Mouse (Mus musculus) stomach, postnatal 0 days (tissue): ENCODE measurements around the gene Rpp21. TPM values are rescaled to one million over a fixed set of nuclear protein-coding genes. Genes with fewer than 3 reads are reported as not detected.
"Not testable (repeated sequence)": the region's sequence is repeated elsewhere in the genome, so short reads cannot be mapped to it uniquely, and the experiment has no call there.

Source experiments
- ATAC-seq: fragments of 200-750 bp; cut with Nextera tagmentation; 2 replicates; pipeline ENCODE4 v1.8.0; 2017; ENCODE audit not compliant: low FRiP score, low TSS enrichment
- DNase-seq: peaks from one replicate; pipeline ENCODE4 v3.0.0-alpha.2; 2016; ENCODE audit warnings: low spot score
- H3K27ac ChIP-seq: fragments of 300-500 bp; sonication (generic); replicated peaks from 2 replicates; pipeline ENCODE4 v1.5.1; 2014; ENCODE audit warnings: mild to moderate bottlenecking, control low read depth
- H3K27me3 ChIP-seq: fragments of 300-500 bp; sonication (generic); 2 replicates; pipeline ENCODE4 v1.6.1; 2014; ENCODE audit warnings: low read length; ENCODE audit not compliant: control insufficient read depth, insufficient read depth
- H3K36me3 ChIP-seq: fragments of 300-500 bp; sonication (generic); 2 replicates; pipeline ENCODE4 v1.6.1; 2014; ENCODE audit warnings: low read length, mixed read lengths; ENCODE audit not compliant: control insufficient read depth, insufficient read depth
- H3K4me1 ChIP-seq: fragments of 300-500 bp; sonication (generic); replicated peaks from 2 replicates; pipeline ENCODE4 v1.6.1; 2014; ENCODE audit warnings: antibody characterized with exemption; ENCODE audit not compliant: control insufficient read depth, insufficient read depth
- H3K4me2 ChIP-seq: fragments of 300-500 bp; sonication (generic); replicated peaks from 2 replicates; pipeline ENCODE4 v1.6.1; 2014; ENCODE audit warnings: low read depth, mild to moderate bottlenecking, control low read depth, moderate library complexity
- H3K4me3 ChIP-seq: fragments of 300-500 bp; sonication (generic); 2 replicates; pipeline ENCODE4 v1.5.1; 2014; ENCODE audit warnings: low read depth, low read length, control low read depth
- H3K9ac ChIP-seq: fragments of 300-500 bp; sonication (generic); 2 replicates; pipeline ENCODE4 v1.6.1; 2014; ENCODE audit warnings: mild to moderate bottlenecking, low read length, control low read depth, mixed read lengths
- H3K9me3 ChIP-seq: fragments of 300-500 bp; sonication (generic); 2 replicates; pipeline ENCODE4 v1.6.1; 2016; ENCODE audit warnings: low read length; ENCODE audit not compliant: control insufficient read depth
- CTCF ChIP-seq: IDR thresholded peaks from 2 replicates; pipeline ENCODE4 v1.5.1; 2016; ENCODE audit warnings: antibody characterized with exemption, low read depth, mild to moderate bottlenecking, moderate library complexity
- EP300 ChIP-seq: optimal IDR thresholded peaks from 2 replicates; pipeline ENCODE3; 2016; ENCODE audit warnings: antibody characterized with exemption
- WGBS: fragments of 180-500 bp; shearing (Covaris S2); extraction: QIAGEN DNeasy Blood & Tissue Kit; methylation state at CpG from one replicate; pipeline ENCODE4 v1.1.7; 2014; 5-methylcytosine and 5-hydroxymethylcytosine counted together
- polyA plus RNA-seq: library from polyadenylated mRNA; unstranded; fragments of >200 nt; fragmentation: Nextera tagmentation; extraction: Ambion mirVana; gene quantifications from 2 replicates; pipeline ENCODE4 v1.2.1, GENCODE M21; 2015

Rpp21 gene
- polyA plus RNA-seq, 1 experiment from 2014 or later, result 126 TPM

GRCm38 (mm10) chr17:36244031-36244430, 13.8 kb downstream of the Rpp21 start:
- ATAC-seq (no peak), DNase-seq (no peak)
- Histone ChIP-seq H3K9ac (no peak overlapping the region), H3K36me3 (no peaks in the 10 kb centered on the region), H3K4me1 (no peaks in the 10 kb centered on the region), H3K27me3 (no peaks in the 10 kb centered on the region), H3K9me3 (no peaks in the 10 kb centered on the region), H3K27ac (no peak overlapping the region), H3K4me3 (no peak overlapping the region), H3K4me2 (no peak overlapping the region)
- TF ChIP-seq CTCF, result peak; percentile 25; the same call in 1 of the 2 replicates
- no peak for TF ChIP-seq EP300
- WGBS, result 31% methylated on average over 5 of the region's 5 CpGs

- H3K4me3 ChIP-seq, result no peak overlapping the region
- TF ChIP-seq EP300 (no peak), CTCF (no peak)
- no peak overlapping the region for H3K9ac ChIP-seq
- WGBS, result 9% methylated on average over 5 of the region's 5 CpGs
- no peak for DNase-seq
- H3K4me1 ChIP-seq, result no peaks in the 10 kb centered on the region
- no peaks in the 10 kb centered on the region for H3K27me3 ChIP-seq
- ATAC-seq, result no peak
- no peak overlapping the region for H3K27ac ChIP-seq
- H3K36me3 ChIP-seq, result no peaks in the 10 kb centered on the region
- no peak overlapping the region for H3K4me2 ChIP-seq
- no peaks in the 10 kb centered on the region for H3K9me3 ChIP-seq
Observed at GRCm38 (mm10) chr17:36240637-36241213, 17.1 kb downstream of the Rpp21 start.

- Histone ChIP-seq H3K9me3 (no peaks in the 10 kb centered on the region), H3K27me3 (no peaks in the 10 kb centered on the region), H3K4me1 (no peaks in the 10 kb centered on the region), H3K4me3 (peak overlapping the region; percentile 37), H3K4me2 (peak overlapping the region; percentile 64), H3K27ac (no peak overlapping the region), H3K9ac (peak overlapping the region; percentile 51), H3K36me3 (no peaks in the 10 kb centered on the region)
- ATAC-seq (peak; percentile 57; the same call in 1 of the 2 replicates), DNase-seq (peak; percentile 23)
- 4% methylated on average over 27 of the region's 27 CpGs for WGBS
- TF ChIP-seq CTCF (no peak), EP300 (no peak)
Observed at GRCm38 (mm10) chr17:36237321-36237921, 20.4 kb downstream of the Rpp21 start.

- H3K27ac ChIP-seq, ATAC-seq, H3K4me1 ChIP-seq, H3K9ac ChIP-seq, H3K36me3 ChIP-seq, H3K27me3 ChIP-seq, H3K9me3 ChIP-seq, H3K4me3 ChIP-seq, H3K4me2 ChIP-seq: not testable (repeated sequence)
- peak; percentile 56 for DNase-seq
- 18% methylated on average over 8 of the region's 9 CpGs for WGBS
Observed at GRCm38 (mm10) chr17:36235300-36235699, 22.6 kb downstream of the Rpp21 start.

- H3K27me3 ChIP-seq, result no peaks in the 10 kb centered on the region
- DNase-seq (no peak), ATAC-seq (no peak)
- 75% methylated on average over 5 of the region's 5 CpGs for WGBS
- H3K4me1 ChIP-seq, result no peaks in the 10 kb centered on the region
- no peak overlapping the region for H3K4me3 ChIP-seq
- no peak overlapping the region for H3K27ac ChIP-seq
- no peak overlapping the region for H3K4me2 ChIP-seq
- H3K9me3 ChIP-seq, result no peaks in the 10 kb centered on the region
- no peak for TF ChIP-seq EP300
- no peak overlapping the region for H3K9ac ChIP-seq
- H3K36me3 ChIP-seq, result no peaks in the 10 kb centered on the region
Observed at GRCm38 (mm10) chr17:36233572-36233971, 24.3 kb downstream of the Rpp21 start.

GRCm38 (mm10) chr17:36231318-36231717, 26.6 kb downstream of the Rpp21 start:
- H3K36me3 ChIP-seq, result no peaks in the 10 kb centered on the region
- ATAC-seq (no peak), DNase-seq (peak; percentile 95)
- TF ChIP-seq CTCF, result peak; percentile 79
- no peak for TF ChIP-seq EP300
- peak overlapping the region; percentile 53; the same call in 1 of the 2 replicates for H3K27ac ChIP-seq
- WGBS, result 6% methylated on average over 35 of the region's 36 CpGs
- no peaks in the 10 kb centered on the region for H3K9me3 ChIP-seq
- H3K4me3 ChIP-seq, result no peak overlapping the region
- no peak overlapping the region for H3K9ac ChIP-seq
- H3K4me2 ChIP-seq, result no peak overlapping the region
- H3K4me1 ChIP-seq, result no peaks in the 10 kb centered on the region
- H3K27me3 ChIP-seq, result no peaks in the 10 kb centered on the region
